Mouse (Mus musculus) bone marrow, adult 2 months (tissue): ENCODE data around the gene Bnip1. TPM values are rescaled to one million over a fixed set of nuclear protein-coding genes. Genes with fewer than 3 reads are reported as not detected.

Source experiments
- H3K27ac ChIP-seq: fragments of 200-500 bp; 2 replicates; pipeline ENCODE4 v1.5.1; 2012; ENCODE audit warnings: low read depth, mild to moderate bottlenecking, control low read depth, inconsistent platforms, low read length; ENCODE audit not compliant: control insufficient read depth, poor library complexity, insufficient read depth
- H3K4me1 ChIP-seq: fragments of 200-500 bp; 2 replicates; pipeline ENCODE4 v1.6.1; 2011; ENCODE audit warnings: low read length; ENCODE audit not compliant: control insufficient read depth, insufficient read depth
- H3K4me3 ChIP-seq: fragments of 200-500 bp; replicated peaks from 2 replicates; pipeline ENCODE3; 2011; ENCODE audit warnings: mild to moderate bottlenecking, low read depth, low read length, control low read depth; ENCODE audit not compliant: control insufficient read depth
- CTCF ChIP-seq: fragments of 200-500 bp; IDR thresholded peaks from 2 replicates; pipeline ENCODE4 v1.5.1; 2011; ENCODE audit warnings: low read length, control low read depth; ENCODE audit not compliant: control insufficient read depth, insufficient read depth
- POLR2A ChIP-seq: fragments of 200-500 bp; IDR thresholded peaks from 2 replicates; pipeline ENCODE4 v1.6.1; 2011; ENCODE audit warnings: low read depth, mild to moderate bottlenecking, control low read depth, low read length, borderline replicate concordance; ENCODE audit not compliant: control insufficient read depth
- WGBS: fragments of 180-500 bp; shearing (Covaris S2); methylation state at CpG from one replicate; pipeline ENCODE4 v1.1.7; 2018; 5-methylcytosine and 5-hydroxymethylcytosine counted together
- polyA plus RNA-seq: library from polyadenylated mRNA; stranded (reverse); fragments of >200 nt; gene quantifications from 2 replicates; pipeline ENCODE4 v1.2.4, GENCODE M21; 2011; ENCODE audit warnings: low replicate concordance; ENCODE audit not compliant: missing spikeins, insufficient read depth, insufficient read length

Bnip1 gene
- polyA plus RNA-seq, 1 experiment, result 29.5 TPM

DNA sequence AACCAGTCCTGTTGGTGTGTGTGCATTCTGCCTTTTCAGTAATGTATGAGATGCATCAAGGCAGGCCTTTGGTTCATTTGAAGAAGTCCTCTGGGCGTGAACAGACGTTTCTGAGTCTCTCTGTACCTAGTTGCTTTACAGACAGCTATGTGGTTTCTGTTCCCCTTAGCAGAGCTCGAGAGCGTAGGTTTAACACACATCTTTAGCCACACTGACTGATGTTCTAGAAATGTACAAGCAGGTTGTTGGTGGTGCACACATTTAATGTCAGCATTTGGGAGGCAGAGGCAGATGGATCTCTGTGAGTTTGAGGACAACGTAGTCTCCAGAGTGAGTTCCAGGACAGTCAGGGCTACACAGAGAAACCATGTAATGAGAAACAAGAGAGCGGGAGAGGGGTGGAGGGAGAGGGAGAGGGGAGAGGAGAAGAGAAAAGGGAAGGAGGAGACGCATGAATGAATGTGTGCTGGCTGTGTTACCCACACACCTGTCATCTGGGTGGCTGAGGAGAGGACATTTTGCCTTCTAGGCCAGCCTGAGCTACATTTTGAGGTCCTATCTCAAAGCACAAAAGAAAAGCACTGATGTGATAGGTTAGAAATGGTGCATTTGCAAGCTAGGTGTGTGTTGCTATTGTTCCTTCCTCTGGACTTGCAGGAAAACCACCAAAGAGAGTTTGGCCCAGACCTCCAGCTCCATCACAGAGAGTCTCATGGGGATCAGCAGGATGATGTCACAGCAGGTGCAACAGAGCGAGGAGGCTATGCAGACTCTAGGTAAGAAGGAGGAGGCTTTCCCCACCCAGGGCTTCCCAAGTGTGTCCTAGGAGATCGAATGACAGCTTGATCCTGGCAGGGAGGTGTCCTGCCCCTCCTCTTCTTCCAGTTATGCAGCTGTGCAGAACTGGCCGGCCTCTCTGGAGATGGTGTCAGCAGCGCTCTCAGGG lies 9.7 kb downstream of the Bnip1 start:
- TF ChIP-seq CTCF (no peak), POLR2A (no peak)
- peak overlapping the region; percentile 67 for H3K27ac ChIP-seq
- H3K4me3 ChIP-seq, result no peak overlapping the region
- 73% methylated on average over 11 of the region's 11 CpGs for WGBS
- peaks cover 2% of the 10 kb centered on the region; the same call in 1 of the 2 replicates for H3K4me1 ChIP-seq

DNA sequence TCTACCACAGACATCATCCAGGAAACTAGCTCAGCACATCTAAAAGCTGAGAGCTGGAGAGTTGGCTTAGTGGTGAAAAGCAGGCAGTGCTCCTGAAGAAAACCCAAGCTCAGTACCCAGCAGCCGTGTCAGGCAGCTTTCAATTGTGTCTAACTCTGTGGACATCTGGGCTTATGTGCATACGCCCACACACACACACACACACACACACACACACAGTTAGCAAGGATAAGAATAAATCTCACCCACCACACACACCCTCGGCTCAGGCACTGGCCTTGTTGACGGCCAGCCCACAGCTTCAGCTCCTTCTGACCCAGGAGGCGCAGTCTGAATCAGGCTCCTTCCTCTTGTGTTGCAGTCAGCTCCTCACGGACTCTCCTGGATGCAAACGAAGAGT lies 10.7 kb downstream of the Bnip1 start:
- Histone ChIP-seq H3K27ac (peak overlapping the region; percentile 67), H3K4me3 (no peak overlapping the region), H3K4me1 (peaks cover 2% of the 10 kb centered on the region; the same call in 1 of the 2 replicates)
- WGBS, result 85% methylated on average over 7 of the region's 7 CpGs
- no peak for TF ChIP-seq CTCF
- no peak for TF ChIP-seq POLR2A

GRCm38 (mm10) chr17:26792096-26792495 lies 11.2 kb downstream of the Bnip1 start:
- 92% methylated on average over 15 of the region's 15 CpGs for WGBS
- no peak overlapping the region for H3K4me3 ChIP-seq
- H3K4me1 ChIP-seq, result peaks cover 2% of the 10 kb centered on the region; the same call in 1 of the 2 replicates
- H3K27ac ChIP-seq, result peak overlapping the region; percentile 67; the same call in 1 of the 2 replicates
- no peak for TF ChIP-seq POLR2A
- TF ChIP-seq CTCF, result no peak

DNA sequence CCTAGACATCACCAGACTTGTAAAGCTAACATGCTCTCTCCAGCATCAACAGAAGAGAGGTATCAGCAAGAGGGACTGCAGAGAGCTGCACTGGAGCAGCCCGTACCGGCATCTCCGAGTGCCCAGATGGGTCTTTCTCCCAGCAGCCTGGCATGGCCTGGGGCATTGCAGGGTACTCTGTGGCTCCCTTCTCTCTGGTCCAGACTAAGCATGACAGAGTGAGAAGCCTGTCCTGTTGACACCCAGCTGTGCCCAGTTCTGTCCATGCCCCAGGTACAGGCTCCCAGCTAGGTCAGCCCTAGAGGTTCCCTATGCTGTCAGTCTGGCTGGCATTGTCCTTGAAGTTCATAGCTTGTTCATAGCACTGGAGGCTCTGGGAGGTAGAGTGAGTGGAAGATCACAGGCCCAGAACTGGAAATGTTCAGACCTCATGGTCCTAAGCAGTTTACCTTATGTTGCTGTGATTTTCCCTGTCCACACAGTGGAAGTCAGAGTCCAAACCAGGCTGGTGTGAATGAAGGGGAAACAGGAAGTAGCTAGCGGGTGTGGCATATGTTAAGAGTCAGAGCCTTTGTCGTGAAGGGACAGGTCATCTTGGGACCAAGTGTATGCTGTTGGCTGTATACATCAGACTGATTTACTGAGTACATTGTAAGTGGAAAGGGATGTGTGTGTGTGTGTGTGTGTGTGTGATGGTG lies 12.4 kb downstream of the Bnip1 start:
- Histone ChIP-seq H3K4me3 (no peak overlapping the region), H3K4me1 (peaks cover 2% of the 10 kb centered on the region; the same call in 1 of the 2 replicates), H3K27ac (no peak overlapping the region)
- no peak for TF ChIP-seq CTCF
- TF ChIP-seq POLR2A, result no peak
- 66% methylated on average over 5 of the region's 5 CpGs for WGBS

- Histone ChIP-seq H3K4me1 (peaks cover 2% of the 10 kb centered on the region; the same call in 1 of the 2 replicates), H3K27ac (no peak overlapping the region), H3K4me3 (no peak overlapping the region)
- WGBS, result 17% methylated on average over 3 of the region's 3 CpGs
- no peak for TF ChIP-seq POLR2A
- peak; percentile 73 for TF ChIP-seq CTCF
Measured at GRCm38 (mm10) chr17:26794744-26795143, 13.9 kb downstream of the Bnip1 start.

DNA sequence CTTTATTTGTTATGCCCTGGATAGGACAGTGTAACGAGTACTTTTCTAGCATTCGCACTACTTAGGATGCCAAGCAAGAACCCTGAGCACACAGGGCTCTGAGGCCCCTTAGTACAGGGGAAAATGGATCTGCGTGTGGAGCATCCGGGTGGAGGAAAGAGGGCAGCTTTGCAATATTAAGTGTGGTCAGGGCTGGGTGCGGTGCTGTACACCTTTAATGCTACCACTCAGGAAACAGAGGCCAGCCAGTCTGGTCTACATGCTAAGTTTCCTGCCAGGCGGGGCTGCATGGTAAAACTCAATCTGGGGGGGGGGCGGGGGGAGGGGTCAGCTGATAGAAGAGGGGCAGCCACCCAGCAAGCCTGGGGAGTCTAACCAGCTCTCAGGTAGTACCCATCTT lies 14.5 kb downstream of the Bnip1 start:
- H3K4me3 ChIP-seq, result no peak overlapping the region
- peaks cover 2% of the 10 kb centered on the region; the same call in 1 of the 2 replicates for H3K4me1 ChIP-seq
- H3K27ac ChIP-seq, result no peak overlapping the region
- TF ChIP-seq POLR2A (no peak), CTCF (no peak)
- 55% methylated on average over 7 of the region's 7 CpGs for WGBS

- Histone ChIP-seq H3K4me3 (no peak overlapping the region), H3K27ac (no peak overlapping the region), H3K4me1 (peaks cover 2% of the 10 kb centered on the region; the same call in 1 of the 2 replicates)
- TF ChIP-seq POLR2A, result no peak
- TF ChIP-seq CTCF, result no peak
- WGBS, result 68% methylated on average over 6 of the region's 6 CpGs
Measured at GRCm38 (mm10) chr17:26797379-26798128, 16.7 kb downstream of the Bnip1 start.
